Mouse (Mus musculus) spleen, adult 2 months (tissue): ENCODE measurements around the gene Alkbh3. TPM values are rescaled to one million over a fixed set of nuclear protein-coding genes. Genes with fewer than 3 reads are reported as not detected.

Experiments used
- DNase-seq, 2 experiments: peaks; one replicate each; pipeline versions ENCODE4 v3.0.0 to v3.0.0-alpha.2; 2012 to 2021; ENCODE audit warnings: low spot score in 2 of 2, low read depth in 1 of 2
- H3K27ac ChIP-seq: fragments of 200-500 bp; 2 replicates; pipeline ENCODE4 v1.5.1; 2012; ENCODE audit warnings: low read length, inconsistent platforms; ENCODE audit not compliant: insufficient read depth
- H3K27me3 ChIP-seq: fragments of 200-500 bp; 2 replicates; pipeline ENCODE4 v1.6.1; 2012; ENCODE audit warnings: mild to moderate bottlenecking, moderate library complexity, low read length, inconsistent platforms; ENCODE audit not compliant: control insufficient read depth, insufficient read depth
- H3K36me3 ChIP-seq: fragments of 200-500 bp; 2 replicates; pipeline ENCODE4 v1.6.1; 2012; ENCODE audit warnings: mild to moderate bottlenecking, low read length, inconsistent platforms; ENCODE audit not compliant: control insufficient read depth, insufficient read depth
- H3K4me1 ChIP-seq: fragments of 200-500 bp; 2 replicates; pipeline ENCODE4 v1.6.1; 2011; ENCODE audit warnings: inconsistent platforms; ENCODE audit not compliant: control insufficient read depth, insufficient read depth, insufficient read length
- H3K4me3 ChIP-seq: fragments of 200-500 bp; 2 replicates; pipeline ENCODE4 v1.5.1; 2011; ENCODE audit warnings: mild to moderate bottlenecking, inconsistent platforms; ENCODE audit not compliant: insufficient read depth, insufficient read length; ENCODE audit errors: extremely low read depth
- CTCF ChIP-seq: fragments of 200-500 bp; IDR thresholded peaks from 2 replicates; pipeline ENCODE4 v1.5.1; 2011; ENCODE audit warnings: mild to moderate bottlenecking, inconsistent platforms; ENCODE audit not compliant: insufficient read depth, insufficient read length, insufficient replicate concordance; ENCODE audit errors: extremely low read depth
- POLR2A ChIP-seq: fragments of 200-500 bp; IDR thresholded peaks from 2 replicates; pipeline ENCODE4 v1.6.1; 2011; ENCODE audit warnings: low read depth, low read length, inconsistent platforms
- WGBS: fragments of 180-500 bp; shearing (Covaris S2); methylation state at CpG from one replicate; pipeline ENCODE4 v1.1.7; 2018; 5-methylcytosine and 5-hydroxymethylcytosine counted together
- polyA plus RNA-seq: library from polyadenylated mRNA; depleted of rRNA; stranded (reverse); fragments of >200 nt; gene quantifications from 2 replicates; pipeline ENCODE4 v1.2.3, GENCODE M21; 2012; rRNA removed

Gene Alkbh3
- polyA plus RNA-seq, 1 experiment: 24.7 TPM

GRCm38 (mm10) chr2:93938534-93938933 is 72.1 kb downstream of the Alkbh3 start:
- no peak for DNase-seq
- no peak for TF ChIP-seq CTCF
- no peak for TF ChIP-seq POLR2A
- Histone ChIP-seq H3K27ac (no peak overlapping the region), H3K4me1 (no peaks in the 10 kb centered on the region), H3K4me3 (no peak overlapping the region), H3K27me3 (no peaks in the 10 kb centered on the region), H3K36me3 (no peaks in the 10 kb centered on the region)
- 11% methylated on average over 9 of the region's 9 CpGs for WGBS

Other genes with a start within 250 kb of the Alkbh3 start
- 23.9 and 30.7 TPM in 2 replicates for gene Ext2, start 188.2 kb downstream of the Alkbh3 start, polyA plus RNA-seq
- 16.4 and 19.5 TPM in 2 replicates for gene Accs, start 160.9 kb downstream of the Alkbh3 start, polyA plus RNA-seq
- gene Accsl, start 141.7 kb downstream of the Alkbh3 start, polyA plus RNA-seq: 0.04 TPM in 1 of 2 replicates, not detected in the other
- 12.3 and 15.7 TPM in 2 replicates for gene Gm13889, start 53.6 kb downstream of the Alkbh3 start, polyA plus RNA-seq
- 0.47 TPM in 1 of 2 replicates, not detected in the other for gene Gm27027, start 14.5 kb downstream of the Alkbh3 start, polyA plus RNA-seq
- gene Hsd17b12, start 147.2 kb upstream of the Alkbh3 start, polyA plus RNA-seq: 8.6 and 9.7 TPM in 2 replicates